8 mouse cellular contexts compared by ENCODE assay signal in the genomic region with DNA sequence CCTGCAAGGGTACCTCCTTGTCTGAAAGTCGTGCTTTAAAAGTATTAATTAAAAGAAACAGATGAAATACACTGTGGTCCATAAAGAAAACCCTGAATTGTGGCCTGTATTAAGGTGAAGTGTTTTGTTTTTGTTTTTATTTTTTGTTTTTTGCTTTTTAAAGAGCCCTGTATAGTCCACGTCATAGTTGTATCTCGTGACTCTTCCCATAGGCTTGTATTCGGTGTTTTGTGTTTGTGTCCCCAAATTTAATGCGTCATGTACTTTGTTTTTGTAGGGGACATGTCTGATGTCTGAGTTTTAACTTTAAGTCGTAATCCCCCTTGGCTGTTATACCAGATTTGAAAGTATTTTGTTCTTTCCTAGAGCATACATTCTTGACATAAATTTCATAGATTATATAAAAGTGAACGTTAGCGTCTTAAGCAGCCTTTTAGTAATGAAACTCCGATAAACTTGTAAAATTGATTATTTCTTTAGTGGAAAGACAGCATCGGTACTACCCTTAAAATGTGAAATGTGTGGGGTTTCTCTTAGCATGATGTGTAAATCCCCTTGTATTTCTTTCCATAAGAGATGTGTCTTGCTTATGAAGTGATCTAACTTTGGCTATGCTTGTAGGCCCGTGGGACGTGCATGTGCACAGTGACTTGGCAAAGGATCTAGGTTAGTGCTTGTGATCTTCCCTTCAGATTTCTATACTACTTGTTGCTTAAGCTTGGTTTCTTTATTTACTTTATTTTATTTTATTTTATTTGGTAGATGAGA. TPM values are rescaled to one million over a fixed set of nuclear protein-coding genes. Genes with fewer than 3 reads are reported as not detected.
DNase-seq lines count a peak whose midpoint lies in the region; ATAC-seq lines count a peak whose summit lies in the region.

No protein-coding gene starts in this region.

- H3K27ac ChIP-seq in heart, embryonic 16.5 days (ENCODE audit: low read length), result peak overlapping the region; percentile 93
- no peak overlapping the region for H3K27ac ChIP-seq in hindbrain, embryonic 11.5 days (ENCODE audit: low read depth, low read length)
- H3K27ac ChIP-seq in midbrain, embryonic 13.5 days, result peak overlapping the region; percentile 95

- DNase-seq in heart, adult 8-10 months (ENCODE audit: low spot score), result no peak
- DNase-seq in MEL-GATA-1-ER (ENCODE audit: extremely low read depth, low read depth), result peak; percentile 33
- DNase-seq in hindbrain, embryonic 11.5 days (ENCODE audit: low spot score), result no peak
- no peak for DNase-seq in spleen, adult 12 weeks (ENCODE audit: low spot score)
- DNase-seq in B cell, adult 2 months, result no peak
- no peak for DNase-seq in testis, postnatal 10 days (ENCODE audit: low spot score)

- peaks cover 13% of the 10 kb centered on the region for H3K4me1 ChIP-seq in heart, embryonic 16.5 days (ENCODE audit: control insufficient read depth, insufficient read depth, low read length)
- no peaks in the 10 kb centered on the region; the same call in 1 of the 2 replicates for H3K4me1 ChIP-seq in hindbrain, embryonic 11.5 days (replicated peaks; ENCODE audit: control insufficient read depth, insufficient read depth, low read length)
- peaks cover 30% of the 10 kb centered on the region for H3K4me1 ChIP-seq in midbrain, embryonic 13.5 days (replicated peaks)

- peak overlapping the region; percentile 84 for H3K4me3 ChIP-seq in heart, embryonic 16.5 days (ENCODE audit: low read length)
- H3K4me3 ChIP-seq in hindbrain, embryonic 11.5 days (ENCODE audit: low read depth, low read length), result peak overlapping the region; percentile 88
- peak overlapping the region; percentile 93 for H3K4me3 ChIP-seq in midbrain, embryonic 13.5 days (replicated peaks)

- no peaks in the 10 kb centered on the region for H3K9me3 ChIP-seq in heart, embryonic 16.5 days (replicated peaks; ENCODE audit: control insufficient read depth, low read length)
- no peaks in the 10 kb centered on the region for H3K9me3 ChIP-seq in hindbrain, embryonic 11.5 days (ENCODE audit: control insufficient read depth, low read length)
- no peaks in the 10 kb centered on the region for H3K9me3 ChIP-seq in midbrain, embryonic 13.5 days

- WGBS in heart, embryonic 16.5 days, result 35% methylated on average over 12 of the region's 12 CpGs
- WGBS in hindbrain, embryonic 11.5 days, result 54% methylated on average over 12 of the region's 12 CpGs
- 52% methylated on average over 12 of the region's 12 CpGs for WGBS in midbrain, embryonic 13.5 days

- peak overlapping the region; percentile 66 for H3K4me2 ChIP-seq in heart, embryonic 16.5 days (ENCODE audit: low read depth, low read length)
- H3K4me2 ChIP-seq in hindbrain, embryonic 11.5 days (replicated peaks; ENCODE audit: low read depth, low read length), result peak overlapping the region; percentile 55
- H3K4me2 ChIP-seq in midbrain, embryonic 13.5 days (replicated peaks), result peak overlapping the region; percentile 73

- no peaks in the 10 kb centered on the region for H3K27me3 ChIP-seq in heart, embryonic 16.5 days (ENCODE audit: control insufficient read depth, insufficient read depth, low read length)
- no peaks in the 10 kb centered on the region for H3K27me3 ChIP-seq in hindbrain, embryonic 11.5 days (ENCODE audit: control insufficient read depth, insufficient read depth, low read length)
- H3K27me3 ChIP-seq in midbrain, embryonic 13.5 days, result no peaks in the 10 kb centered on the region

- ATAC-seq in heart, embryonic 16.5 days (replicated peaks; ENCODE audit: extremely low read depth, insufficient read depth, low FRiP score), result no peak
- no peak for ATAC-seq in hindbrain, embryonic 11.5 days (ENCODE audit: low FRiP score)
- ATAC-seq in midbrain, embryonic 13.5 days, result no peak

- peak overlapping the region; percentile 95 for H3K9ac ChIP-seq in heart, embryonic 16.5 days (ENCODE audit: low read length)
- H3K9ac ChIP-seq in hindbrain, embryonic 11.5 days (ENCODE audit: low read depth, low read length), result peak overlapping the region; percentile 69
- H3K9ac ChIP-seq in midbrain, embryonic 13.5 days (replicated peaks), result peak overlapping the region; percentile 96

- no peaks in the 10 kb centered on the region; the same call in 1 of the 2 replicates for H3K36me3 ChIP-seq in heart, embryonic 16.5 days (ENCODE audit: control insufficient read depth, insufficient read depth)
- no peaks in the 10 kb centered on the region for H3K36me3 ChIP-seq in hindbrain, embryonic 11.5 days (ENCODE audit: control insufficient read depth, insufficient read depth, low read length)
- 0 out of 2 replicates have a peak, but pooled peaks cover 3% of the 10 kb centered on the region for H3K36me3 ChIP-seq in midbrain, embryonic 13.5 days

RNA-seq across cellular contexts. Expression of a gene that starts 1.1 kb away (rescaled TPM):
- polyA plus RNA-seq in heart, embryonic 16.5 days (2015; fragmentation: Nextera tagmentation; extraction: Ambion mirVana), result 56.6 and 60.7 TPM in 2 replicates
- 10 to 100 TPM; 24.9 to 32.3 (median 27.3) TPM for total RNA-seq in heart, adult 8-10 months (2022)
- 86.8 and 94.1 TPM in 2 replicates for polyA plus RNA-seq in hindbrain, embryonic 11.5 days (2014; fragmentation: Nextera tagmentation; extraction: Ambion mirVana)
- 85.1 and 88.1 TPM in 2 replicates for polyA plus RNA-seq in midbrain, embryonic 13.5 days (2015; fragmentation: Nextera tagmentation; extraction: Ambion mirVana)

RNA-seq across cellular contexts. Expression of a gene that starts 4.8 kb away (rescaled TPM):
- 14.1 and 15.0 TPM in 2 replicates for polyA plus RNA-seq in heart, embryonic 16.5 days (2015; fragmentation: Nextera tagmentation; extraction: Ambion mirVana)
- 10 to 100 TPM in 3 of 4 experiments, 1 to 10 TPM in 1; 9.9 to 18.2 (median 12.5) TPM for total RNA-seq in heart, adult 8-10 months (2022)
- polyA plus RNA-seq in hindbrain, embryonic 11.5 days (2014; fragmentation: Nextera tagmentation; extraction: Ambion mirVana), result 12.7 and 17.2 TPM in 2 replicates
- 19.5 and 21.7 TPM in 2 replicates for polyA plus RNA-seq in midbrain, embryonic 13.5 days (2015; fragmentation: Nextera tagmentation; extraction: Ambion mirVana)
